Mouse (Mus musculus) brain, adult 2 months (tissue): ENCODE results near the gene Prc1.
"Not testable (repeated sequence)": the region's sequence is repeated elsewhere in the genome, so short reads cannot be mapped to it uniquely, and the experiment has no call there.

Experiments
- DNase-seq: peaks from one replicate; pipeline ENCODE4 v3.0.0; 2011; ENCODE audit warnings: low read depth, low spot score

Gene Prc1

GRCm38 (mm10) chr7:80284391-80284790 lies 9.9 kb upstream of the Prc1 start:
- DNase-seq, result no peak

- DNase-seq, result no peak
These were observed 8.5 kb upstream of the Prc1 start for GRCm38 (mm10) chr7:80285725-80286124.

GRCm38 (mm10) chr7:80287736-80288135 lies 6.5 kb upstream of the Prc1 start:
- DNase-seq, result no peak

- no peak for DNase-seq
These were observed 756 bp downstream of the Prc1 start for GRCm38 (mm10) chr7:80294764-80295648.

GRCm38 (mm10) chr7:80296462-80296861 lies 2.2 kb downstream of the Prc1 start:
- no peak for DNase-seq

GRCm38 (mm10) chr7:80297041-80297440 lies 2.8 kb downstream of the Prc1 start:
- no peak for DNase-seq

GRCm38 (mm10) chr7:80298754-80299153 lies 4.5 kb downstream of the Prc1 start:
- peak; percentile 13 for DNase-seq

GRCm38 (mm10) chr7:80299568-80299967 lies 5.3 kb downstream of the Prc1 start:
- DNase-seq, result no peak

GRCm38 (mm10) chr7:80301522-80301921 lies 7.3 kb downstream of the Prc1 start:
- no peak for DNase-seq

GRCm38 (mm10) chr7:80307766-80308165 lies 13.5 kb downstream of the Prc1 start:
- no peak for DNase-seq

- DNase-seq, result no peak
These were observed 16.5 kb downstream of the Prc1 start for GRCm38 (mm10) chr7:80310771-80311170.

GRCm38 (mm10) chr7:80315733-80316132 lies 21.5 kb downstream of the Prc1 start:
- DNase-seq, result no peak

GRCm38 (mm10) chr7:80317439-80318115 lies 23.3 kb downstream of the Prc1 start:
- DNase-seq, result no peak

- DNase-seq, result peak; percentile 49
These were observed 24.4 kb downstream of the Prc1 start for GRCm38 (mm10) chr7:80318670-80319069.

- no peak for DNase-seq
These were observed 25.7 kb downstream of the Prc1 start for GRCm38 (mm10) chr7:80319846-80320496.

- no peak for DNase-seq
These were observed 29.1 kb downstream of the Prc1 start for GRCm38 (mm10) chr7:80323336-80323735.

- DNase-seq, result peak; percentile 99
These were observed 30.0 kb downstream of the Prc1 start, which contains the start of gene Rccd1 for GRCm38 (mm10) chr7:80324043-80324815. Gene Rccd1 (minus strand): TSS chr7:80324454.

- not testable (repeated sequence) for DNase-seq
These were observed 30.5 kb downstream of the Prc1 start for GRCm38 (mm10) chr7:80324816-80325119.

- DNase-seq, result peak; percentile 49
These were observed 31.1 kb downstream of the Prc1 start for GRCm38 (mm10) chr7:80325292-80325868.

GRCm38 (mm10) chr7:80326076-80326475 lies 31.8 kb downstream of the Prc1 start:
- no peak for DNase-seq

- peak; percentile 83 for DNase-seq
These were observed 36.0 kb downstream of the Prc1 start for GRCm38 (mm10) chr7:80330278-80330677.
